Mouse (Mus musculus) limb, embryonic 11.5 days (tissue): ENCODE results near the gene Atp13a4. TPM values are rescaled to one million over a fixed set of nuclear protein-coding genes. Genes with fewer than 3 reads are reported as not detected.

ENCODE experiments used
- ATAC-seq: fragments of 200-750 bp; cut with Nextera tagmentation; 2 replicates; pipeline ENCODE4 v1.8.0; 2017; ENCODE audit warnings: low read depth; ENCODE audit not compliant: insufficient number of reproducible peaks, low FRiP score, low TSS enrichment
- DNase-seq: peaks from one replicate; pipeline ENCODE4 v3.0.0-alpha.2; 2015; ENCODE audit warnings: low spot score
- H3K27ac ChIP-seq: fragments of 300-500 bp; sonication (generic); replicated peaks from 2 replicates; pipeline ENCODE4 v1.5.1; 2014; ENCODE audit warnings: low read depth, mild to moderate bottlenecking, low read length
- H3K27me3 ChIP-seq: fragments of 300-500 bp; sonication (generic); 2 replicates; pipeline ENCODE4 v1.6.1; 2014; ENCODE audit warnings: mild to moderate bottlenecking, low read length, mixed read lengths; ENCODE audit not compliant: control insufficient read depth, insufficient read depth
- H3K36me3 ChIP-seq: fragments of 300-500 bp; sonication (generic); 2 replicates; pipeline ENCODE4 v1.6.1; 2014; ENCODE audit warnings: mild to moderate bottlenecking, low read length, moderate library complexity, mixed read lengths; ENCODE audit not compliant: control insufficient read depth, insufficient read depth
- H3K4me1 ChIP-seq: fragments of 300-500 bp; sonication (generic); 2 replicates; pipeline ENCODE4 v1.6.1; 2014; ENCODE audit warnings: low read length, mixed read lengths; ENCODE audit not compliant: control insufficient read depth, insufficient read depth
- H3K4me2 ChIP-seq: fragments of 300-500 bp; sonication (generic); 2 replicates; pipeline ENCODE4 v1.6.1; 2014; ENCODE audit warnings: low read depth, mild to moderate bottlenecking, moderate library complexity; ENCODE audit not compliant: severe bottlenecking
- H3K4me3 ChIP-seq: fragments of 300-500 bp; sonication (generic); 2 replicates; pipeline ENCODE4 v1.5.1; 2014; ENCODE audit warnings: low read depth, low read length
- H3K9ac ChIP-seq: fragments of 300-500 bp; sonication (generic); 2 replicates; pipeline ENCODE4 v1.6.1; 2014; ENCODE audit warnings: mild to moderate bottlenecking, low read length
- H3K9me3 ChIP-seq: fragments of 300-500 bp; sonication (generic); 2 replicates; pipeline ENCODE4 v1.6.1; 2016; ENCODE audit warnings: low read length; ENCODE audit not compliant: control insufficient read depth
- WGBS: fragments of 180-500 bp; shearing (Covaris S2); extraction: QIAGEN DNeasy Blood & Tissue Kit; methylation state at CpG from one replicate; pipeline ENCODE4 v1.1.7; 2014; 5-methylcytosine and 5-hydroxymethylcytosine counted together
- polyA plus RNA-seq: library from polyadenylated mRNA; unstranded; fragments of >200 nt; fragmentation: Nextera tagmentation; extraction: Ambion mirVana; gene quantifications from 2 replicates; pipeline ENCODE4 v1.2.1, GENCODE M21; 2014

The Atp13a4 gene
- not detected in 2 replicates for polyA plus RNA-seq

DNA sequence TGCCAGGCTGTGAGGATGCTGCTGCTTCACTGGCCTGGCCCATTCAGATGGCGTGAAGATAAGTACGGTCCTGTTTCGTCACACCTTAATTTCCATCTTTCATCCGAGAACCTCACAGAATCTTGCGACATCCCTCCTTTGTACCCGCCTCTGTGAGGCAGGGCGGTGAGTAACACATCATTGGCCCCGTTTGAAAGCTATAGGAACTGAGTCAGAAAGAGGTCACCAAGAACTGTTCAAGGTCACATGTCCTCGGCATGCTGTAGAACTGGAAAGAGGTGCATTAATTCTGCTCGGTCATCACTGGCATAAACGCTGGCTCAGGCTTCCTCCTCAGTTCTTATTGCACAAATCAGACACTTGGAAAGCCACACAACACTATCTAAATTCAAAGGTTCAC, at the start of gene Atp13a4:
Gene Atp13a4 (minus strand): TSS at position 36 of the 400 bp plus-strand sequence.
- no peak within 1 kb of the TSS for H3K9ac ChIP-seq
- no peaks in the 10 kb centered on the region for H3K36me3 ChIP-seq
- H3K27me3 ChIP-seq = no peaks in the 10 kb centered on the region
- DNase-seq (no peak), ATAC-seq (no peak)
- no peak within 1 kb of the TSS for H3K4me2 ChIP-seq
- H3K27ac ChIP-seq = no peak within 1 kb of the TSS
- H3K9me3 ChIP-seq = no peaks in the 10 kb centered on the region
- no peak within 1 kb of the TSS for H3K4me3 ChIP-seq
- WGBS = 84% methylated on average over 11 of the region's 11 CpGs
- H3K4me1 ChIP-seq = no peaks in the 10 kb centered on the region

DNA sequence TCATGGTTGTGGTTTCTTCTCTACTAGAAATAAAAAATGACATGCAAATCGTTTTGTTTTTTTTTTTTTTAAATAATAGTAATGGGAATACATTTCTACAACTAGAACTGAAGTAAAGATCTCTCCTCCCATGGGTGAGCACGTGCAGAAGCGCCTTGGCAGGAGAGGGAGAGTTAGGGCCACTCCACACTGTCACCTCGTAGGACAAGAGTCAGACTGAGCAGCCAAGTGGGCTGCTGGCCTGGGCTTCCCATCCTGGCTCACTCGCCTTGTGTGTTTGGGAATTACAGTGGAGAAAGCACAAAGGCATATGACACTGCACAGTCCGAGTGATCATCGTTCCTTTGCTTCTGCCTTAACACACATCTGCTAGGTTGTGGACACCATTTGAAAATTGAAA, 47.5 kb upstream of the Atp13a4 start:
- no peaks in the 10 kb centered on the region for H3K9me3 ChIP-seq
- H3K4me3 ChIP-seq = no peak overlapping the region
- DNase-seq (no peak), ATAC-seq (no peak)
- WGBS = 83% methylated on average over 7 of the region's 7 CpGs
- peaks cover 4% of the 10 kb centered on the region; the same call in 1 of the 2 replicates for H3K36me3 ChIP-seq
- no peak overlapping the region for H3K4me2 ChIP-seq
- no peaks in the 10 kb centered on the region for H3K4me1 ChIP-seq
- no peaks in the 10 kb centered on the region for H3K27me3 ChIP-seq
- no peak overlapping the region for H3K9ac ChIP-seq
- no peak overlapping the region for H3K27ac ChIP-seq

DNA sequence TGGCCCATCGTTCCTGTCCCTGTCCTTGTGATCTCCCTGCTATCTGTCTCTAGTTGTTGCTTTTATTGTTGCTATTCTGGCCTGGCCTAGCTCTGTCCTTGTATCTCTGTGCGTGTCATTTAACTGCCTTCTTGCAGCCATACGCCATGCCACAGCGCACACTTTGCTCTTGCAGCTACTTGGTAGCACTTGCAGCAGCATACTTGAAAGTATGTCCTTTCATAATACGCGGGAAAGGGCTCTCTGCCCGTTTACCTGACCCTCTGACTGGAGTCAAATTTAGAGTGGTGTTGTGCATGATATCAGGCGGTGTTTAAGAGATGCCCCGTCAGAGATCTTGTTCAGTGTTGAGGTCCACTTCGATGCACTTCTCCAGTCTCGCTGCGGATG, 35.1 kb upstream of the Atp13a4 start:
- Histone ChIP-seq H3K4me2 (peak overlapping the region; percentile 82), H3K9ac (peak overlapping the region; percentile 95), H3K9me3 (no peaks in the 10 kb centered on the region), H3K27ac (no peak overlapping the region), H3K4me3 (peak overlapping the region; percentile 95), H3K27me3 (no peaks in the 10 kb centered on the region), H3K4me1 (peaks cover 4% of the 10 kb centered on the region; the same call in 1 of the 2 replicates), H3K36me3 (no peaks in the 10 kb centered on the region)
- ATAC-seq (peak; percentile 41; the same call in 1 of the 2 replicates), DNase-seq (no peak)
- 12% methylated on average over 12 of the region's 12 CpGs for WGBS

DNA sequence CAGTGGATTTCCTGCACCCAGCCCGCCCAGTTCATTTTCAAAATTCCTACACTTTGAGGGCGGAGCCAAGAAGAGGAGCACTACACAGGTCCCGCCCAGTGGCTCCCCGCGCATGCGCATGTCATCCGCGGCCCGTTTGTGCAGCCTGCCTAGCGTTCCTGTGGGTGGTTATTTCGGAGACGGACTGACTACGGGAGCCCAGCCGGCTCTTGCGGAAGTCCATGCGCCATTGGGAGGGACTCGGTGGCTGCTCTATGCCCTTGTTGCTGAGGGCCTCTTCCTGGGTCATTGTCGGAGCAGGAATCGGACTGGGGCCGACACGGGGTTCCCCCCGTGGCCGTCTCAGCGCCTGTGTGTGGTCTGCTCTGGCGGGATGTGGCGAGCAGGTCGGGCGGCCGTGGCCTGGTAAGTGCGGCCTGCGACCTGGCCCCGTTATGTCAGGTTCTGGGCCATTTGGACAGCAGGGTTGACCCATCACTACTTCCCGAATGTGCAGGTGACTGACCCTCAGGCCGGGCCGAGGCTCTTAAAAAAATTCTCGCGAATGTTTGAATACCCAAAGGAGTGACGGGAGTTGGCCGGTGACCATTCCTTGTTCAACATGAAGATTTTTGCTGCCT, 34.6 kb upstream of the Atp13a4 start, which contains the start of gene Opa1:
Gene Opa1 (plus strand): TSS at position 168 of the 620 bp plus-strand sequence.
- H3K4me1 ChIP-seq = peaks cover 4% of the 10 kb centered on the region; the same call in 1 of the 2 replicates
- no peaks in the 10 kb centered on the region for H3K36me3 ChIP-seq
- peak within 1 kb of the TSS; percentile 95 for H3K4me3 ChIP-seq
- ATAC-seq = peak; percentile 98
- peak within 1 kb of the TSS; percentile 95 for H3K9ac ChIP-seq
- WGBS = under 1% methylated on average over 39 of the region's 39 CpGs
- H3K27me3 ChIP-seq = no peaks in the 10 kb centered on the region
- H3K9me3 ChIP-seq = no peaks in the 10 kb centered on the region
- H3K27ac ChIP-seq = 0 out of 2 replicates have a peak within 1 kb of the TSS, but pooled peaks have one; percentile 14
- peak; percentile 99 for DNase-seq
- peak within 1 kb of the TSS; percentile 82 for H3K4me2 ChIP-seq

DNA sequence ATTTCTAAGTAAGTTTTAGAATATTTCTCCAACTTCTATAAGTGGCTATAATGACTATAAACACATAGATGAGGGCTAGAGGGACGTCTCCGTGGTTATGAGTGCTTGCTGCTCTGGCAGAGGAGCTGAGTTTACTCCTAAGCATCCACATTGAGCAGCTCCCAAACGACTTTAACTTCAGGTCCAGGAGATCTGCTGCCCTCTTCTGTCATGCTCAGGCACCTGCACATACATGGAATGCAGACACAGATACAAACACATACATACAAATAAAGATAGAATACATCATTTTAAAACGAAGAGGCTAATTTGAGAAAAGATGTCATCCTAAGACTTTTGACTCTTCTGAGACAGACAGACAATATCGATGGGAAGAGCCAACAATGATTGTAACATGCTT, 31.0 kb upstream of the Atp13a4 start:
- peaks cover 4% of the 10 kb centered on the region; the same call in 1 of the 2 replicates for H3K4me1 ChIP-seq
- H3K4me2 ChIP-seq = no peak overlapping the region
- no peak overlapping the region for H3K4me3 ChIP-seq
- ATAC-seq (no peak), DNase-seq (no peak)
- no peak overlapping the region for H3K27ac ChIP-seq
- WGBS = 14% methylated on average over 5 of the region's 5 CpGs
- no peaks in the 10 kb centered on the region for H3K36me3 ChIP-seq
- no peaks in the 10 kb centered on the region for H3K9me3 ChIP-seq
- H3K27me3 ChIP-seq = no peaks in the 10 kb centered on the region
- H3K9ac ChIP-seq = no peak overlapping the region

DNA sequence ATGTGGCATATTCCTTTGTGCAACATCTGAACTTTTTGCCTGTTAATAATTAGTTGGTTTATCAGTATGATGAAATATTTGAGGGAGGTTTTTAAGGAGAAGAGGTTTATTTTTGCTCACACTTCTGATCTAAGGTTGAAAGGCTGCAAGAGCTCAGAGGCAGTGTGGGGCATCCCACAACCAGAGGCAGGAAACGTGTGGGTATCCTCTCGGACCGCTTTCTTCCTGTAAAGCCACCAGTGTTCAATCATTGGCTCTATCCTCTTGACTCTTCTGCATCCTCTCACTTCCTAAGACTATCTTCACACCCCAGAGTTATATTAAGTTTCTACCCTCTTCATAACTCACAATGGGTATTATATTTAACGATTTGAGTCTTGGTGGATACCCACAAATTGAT, 29.3 kb upstream of the Atp13a4 start:
- Histone ChIP-seq H3K9me3 (no peaks in the 10 kb centered on the region), H3K27me3 (no peaks in the 10 kb centered on the region), H3K4me1 (no peaks in the 10 kb centered on the region), H3K4me3 (no peak overlapping the region), H3K27ac (no peak overlapping the region), H3K36me3 (no peaks in the 10 kb centered on the region), H3K4me2 (no peak overlapping the region), H3K9ac (no peak overlapping the region)
- ATAC-seq (no peak), DNase-seq (no peak)
- WGBS = 75% methylated on average over 4 of the region's 4 CpGs

DNA sequence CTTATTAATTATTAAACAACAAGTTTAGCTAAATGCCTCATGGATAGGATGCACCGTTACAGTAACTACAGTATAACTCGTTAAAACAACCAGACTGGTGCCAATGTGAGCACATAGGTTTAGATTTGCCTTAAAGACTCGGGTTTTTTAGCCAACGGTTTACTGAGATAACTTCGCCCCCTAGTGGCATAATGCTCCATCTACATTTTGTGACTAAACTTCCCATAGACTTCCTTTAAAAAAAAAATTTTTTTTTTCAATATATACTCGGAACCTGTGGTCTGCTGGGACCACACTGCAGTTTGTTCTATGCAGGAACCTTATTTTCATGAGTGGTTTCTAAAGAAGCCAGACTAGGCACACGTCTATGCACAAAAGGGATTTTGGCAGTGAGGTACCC, 16.2 kb upstream of the Atp13a4 start:
- Histone ChIP-seq H3K9me3 (no peaks in the 10 kb centered on the region), H3K27me3 (no peaks in the 10 kb centered on the region), H3K4me2 (no peak overlapping the region), H3K9ac (no peak overlapping the region), H3K4me1 (no peaks in the 10 kb centered on the region), H3K4me3 (no peak overlapping the region), H3K27ac (no peak overlapping the region), H3K36me3 (no peaks in the 10 kb centered on the region)
- peak; percentile 60 for DNase-seq
- WGBS = 10% methylated on average over 7 of the region's 7 CpGs
- ATAC-seq = no peak

DNA sequence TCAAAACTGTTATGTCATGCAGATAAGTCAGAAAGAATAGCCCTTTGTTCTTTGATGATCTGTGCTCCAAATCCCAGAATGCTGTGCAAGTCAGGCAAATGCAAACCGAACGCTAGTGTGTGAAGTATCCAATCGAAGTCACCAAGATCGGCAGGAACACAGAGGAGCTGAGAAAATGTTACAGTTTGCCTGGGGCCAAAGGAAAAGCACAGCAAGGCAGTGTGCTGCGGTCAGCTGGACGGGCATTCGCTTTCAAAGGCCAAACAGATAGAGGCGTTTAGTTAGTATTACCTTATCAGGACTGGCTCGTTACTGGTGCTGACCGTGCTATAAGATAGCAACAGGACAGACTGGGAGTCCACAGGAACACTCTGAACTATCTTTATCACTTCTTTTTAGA, 15.8 kb upstream of the Atp13a4 start:
- Histone ChIP-seq H3K36me3 (no peaks in the 10 kb centered on the region), H3K27me3 (no peaks in the 10 kb centered on the region), H3K4me3 (no peak overlapping the region), H3K9ac (no peak overlapping the region), H3K27ac (no peak overlapping the region), H3K4me1 (no peaks in the 10 kb centered on the region), H3K9me3 (no peaks in the 10 kb centered on the region), H3K4me2 (no peak overlapping the region)
- 62% methylated on average over 10 of the region's 10 CpGs for WGBS
- ATAC-seq = no peak
- DNase-seq = no peak

DNA sequence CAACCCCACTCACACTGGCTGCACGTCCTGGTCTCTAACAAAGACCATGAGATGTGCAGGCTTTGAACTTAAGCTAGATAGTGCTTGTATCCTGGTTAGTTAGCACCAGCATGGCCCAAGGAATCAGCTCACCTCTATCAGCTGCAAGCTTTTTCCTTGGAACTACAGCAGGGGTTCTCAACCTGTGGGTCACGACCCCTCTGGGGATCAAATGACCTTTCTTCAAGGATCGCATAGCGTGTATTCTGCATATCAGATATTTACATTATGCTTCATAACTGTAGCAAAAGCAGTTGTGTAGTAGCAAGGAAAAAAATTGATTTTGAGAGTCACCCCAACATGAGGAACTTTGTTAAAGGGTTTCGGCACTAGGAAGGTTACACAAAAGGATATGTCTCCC, 15.0 kb upstream of the Atp13a4 start:
- Histone ChIP-seq H3K27me3 (no peaks in the 10 kb centered on the region), H3K36me3 (no peaks in the 10 kb centered on the region), H3K9me3 (no peaks in the 10 kb centered on the region), H3K27ac (no peak overlapping the region), H3K9ac (no peak overlapping the region), H3K4me1 (no peaks in the 10 kb centered on the region), H3K4me2 (no peak overlapping the region), H3K4me3 (no peak overlapping the region)
- DNase-seq (no peak), ATAC-seq (no peak)
- WGBS = 83% methylated on average over 5 of the region's 5 CpGs
